Mouse (Mus musculus) thymus, adult 2 months (tissue): ENCODE measurements around the gene Hs1bp3. TPM values are rescaled to one million over a fixed set of nuclear protein-coding genes. Genes with fewer than 3 reads are reported as not detected.

Experiments
- DNase-seq: peaks from one replicate; pipeline ENCODE4 v3.0.0; 2021
- H3K27ac ChIP-seq: fragments of 200-500 bp; 2 replicates; pipeline ENCODE4 v1.5.1; 2012; ENCODE audit warnings: low read length, control low read depth; ENCODE audit not compliant: control insufficient read depth, insufficient read depth
- H3K27me3 ChIP-seq: fragments of 200-500 bp; 2 replicates; pipeline ENCODE4 v1.6.1; 2012; ENCODE audit warnings: mild to moderate bottlenecking, low read length, moderate library complexity, mixed read lengths; ENCODE audit not compliant: control insufficient read depth, insufficient read depth
- H3K36me3 ChIP-seq: fragments of 200-500 bp; 2 replicates; pipeline ENCODE4 v1.6.1; 2012; ENCODE audit warnings: mild to moderate bottlenecking, low read length, moderate library complexity; ENCODE audit not compliant: control insufficient read depth, insufficient read depth
- H3K4me1 ChIP-seq: fragments of 200-500 bp; replicated peaks from 2 replicates; pipeline ENCODE4 v1.6.1; 2012; ENCODE audit warnings: low read length; ENCODE audit not compliant: control insufficient read depth, insufficient read depth
- H3K4me3 ChIP-seq: fragments of 200-500 bp; 2 replicates; pipeline ENCODE4 v1.5.1; 2012; ENCODE audit warnings: mild to moderate bottlenecking, low read length, control low read depth, moderate library complexity; ENCODE audit not compliant: control insufficient read depth, insufficient read depth
- CTCF ChIP-seq: fragments of 200-500 bp; IDR thresholded peaks from 2 replicates; pipeline ENCODE4 v1.5.1; 2012; ENCODE audit warnings: mild to moderate bottlenecking, control low read depth, low read length, moderate library complexity, borderline replicate concordance; ENCODE audit not compliant: control insufficient read depth, poor library complexity, insufficient read depth; ENCODE audit errors: extremely low read depth
- POLR2A ChIP-seq: fragments of 200-500 bp; IDR thresholded peaks from 2 replicates; pipeline ENCODE4 v1.6.1; 2012; ENCODE audit warnings: mild to moderate bottlenecking, low read length, control low read depth, moderate library complexity; ENCODE audit not compliant: control insufficient read depth, poor library complexity, insufficient read depth; ENCODE audit errors: extremely low read depth
- WGBS: fragments of 180-500 bp; shearing (Covaris S2); methylation state at CpG from one replicate; pipeline ENCODE4 v1.1.7; 2018; 5-methylcytosine and 5-hydroxymethylcytosine counted together
- polyA plus RNA-seq: library from polyadenylated mRNA; depleted of rRNA; stranded (reverse); fragments of >200 nt; gene quantifications from 2 replicates; pipeline ENCODE4 v1.2.3, GENCODE M21; 2012

Hs1bp3 gene
- polyA plus RNA-seq, 1 experiment, result 14.3 TPM

- WGBS, result 82% methylated on average over 4 of the region's 4 CpGs
- no peak overlapping the region for H3K4me3 ChIP-seq
- peaks cover 5% of the 10 kb centered on the region; the same call in 1 of the 2 replicates for H3K4me1 ChIP-seq
- H3K36me3 ChIP-seq, result no peaks in the 10 kb centered on the region
- TF ChIP-seq CTCF, result no peak
- no peak for TF ChIP-seq POLR2A
- no peak for DNase-seq
- no peaks in the 10 kb centered on the region for H3K27me3 ChIP-seq
- no peak overlapping the region for H3K27ac ChIP-seq
Measured at GRCm38 (mm10) chr12:8312266-8312665, 966 bp upstream of the Hs1bp3 start.

DNA sequence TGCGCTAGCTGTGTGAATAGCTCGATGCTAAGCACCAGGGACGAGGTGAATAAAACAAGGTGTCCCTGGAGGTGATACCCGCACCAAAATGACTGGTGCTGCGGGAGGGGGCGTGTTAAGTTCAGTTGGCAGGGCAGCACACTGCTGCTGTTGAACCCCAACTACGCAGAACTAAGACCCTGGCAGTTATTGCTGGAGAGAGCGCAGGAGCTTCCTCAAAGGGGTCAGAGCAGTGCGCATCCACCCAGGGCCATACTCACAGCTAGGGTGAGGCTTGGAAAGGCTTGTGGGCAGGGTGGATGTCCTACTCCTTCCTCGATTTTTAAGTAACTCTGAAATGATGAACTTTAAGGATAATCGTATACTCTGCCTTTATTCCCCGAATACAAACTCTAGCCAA, 541 bp downstream of the Hs1bp3 start:
- TF ChIP-seq POLR2A (no peak), CTCF (no peak)
- 25% methylated on average over 12 of the region's 12 CpGs for WGBS
- Histone ChIP-seq H3K36me3 (no peaks in the 10 kb centered on the region), H3K4me3 (peak overlapping the region; percentile 83), H3K4me1 (peaks cover 5% of the 10 kb centered on the region; the same call in 1 of the 2 replicates), H3K27ac (no peak overlapping the region), H3K27me3 (no peaks in the 10 kb centered on the region)
- peak; percentile 18 for DNase-seq

- Histone ChIP-seq H3K4me1 (peaks cover 5% of the 10 kb centered on the region; the same call in 1 of the 2 replicates), H3K27ac (no peak overlapping the region), H3K4me3 (no peak overlapping the region), H3K36me3 (no peaks in the 10 kb centered on the region), H3K27me3 (no peaks in the 10 kb centered on the region)
- TF ChIP-seq CTCF (no peak), POLR2A (no peak)
- WGBS, result 96% methylated on average over 5 of the region's 5 CpGs
- peak; percentile 24 for DNase-seq
Measured at GRCm38 (mm10) chr12:8316541-8316940, 3.3 kb downstream of the Hs1bp3 start.

GRCm38 (mm10) chr12:8320084-8320713, 7.0 kb downstream of the Hs1bp3 start:
- no peaks in the 10 kb centered on the region for H3K4me1 ChIP-seq
- H3K27me3 ChIP-seq, result no peaks in the 10 kb centered on the region
- WGBS, result 54% methylated on average over 5 of the region's 5 CpGs
- peak; percentile 72 for DNase-seq
- no peak overlapping the region for H3K27ac ChIP-seq
- H3K4me3 ChIP-seq, result no peak overlapping the region
- H3K36me3 ChIP-seq, result no peaks in the 10 kb centered on the region
- TF ChIP-seq POLR2A, result no peak
- peak; percentile 89 for TF ChIP-seq CTCF

- Histone ChIP-seq H3K27me3 (no peaks in the 10 kb centered on the region), H3K4me1 (no peaks in the 10 kb centered on the region), H3K36me3 (no peaks in the 10 kb centered on the region), H3K27ac (no peak overlapping the region), H3K4me3 (no peak overlapping the region)
- no peak for DNase-seq
- 95% methylated on average over 10 of the region's 10 CpGs for WGBS
- TF ChIP-seq CTCF (no peak), POLR2A (no peak)
Measured at GRCm38 (mm10) chr12:8321506-8321905, 8.3 kb downstream of the Hs1bp3 start.

GRCm38 (mm10) chr12:8324086-8324485, 10.9 kb downstream of the Hs1bp3 start:
- Histone ChIP-seq H3K27me3 (no peaks in the 10 kb centered on the region), H3K4me3 (no peak overlapping the region), H3K36me3 (no peaks in the 10 kb centered on the region), H3K4me1 (no peaks in the 10 kb centered on the region), H3K27ac (no peak overlapping the region)
- WGBS, result 96% methylated on average over 10 of the region's 10 CpGs
- DNase-seq, result no peak
- TF ChIP-seq POLR2A (no peak), CTCF (no peak)

DNA sequence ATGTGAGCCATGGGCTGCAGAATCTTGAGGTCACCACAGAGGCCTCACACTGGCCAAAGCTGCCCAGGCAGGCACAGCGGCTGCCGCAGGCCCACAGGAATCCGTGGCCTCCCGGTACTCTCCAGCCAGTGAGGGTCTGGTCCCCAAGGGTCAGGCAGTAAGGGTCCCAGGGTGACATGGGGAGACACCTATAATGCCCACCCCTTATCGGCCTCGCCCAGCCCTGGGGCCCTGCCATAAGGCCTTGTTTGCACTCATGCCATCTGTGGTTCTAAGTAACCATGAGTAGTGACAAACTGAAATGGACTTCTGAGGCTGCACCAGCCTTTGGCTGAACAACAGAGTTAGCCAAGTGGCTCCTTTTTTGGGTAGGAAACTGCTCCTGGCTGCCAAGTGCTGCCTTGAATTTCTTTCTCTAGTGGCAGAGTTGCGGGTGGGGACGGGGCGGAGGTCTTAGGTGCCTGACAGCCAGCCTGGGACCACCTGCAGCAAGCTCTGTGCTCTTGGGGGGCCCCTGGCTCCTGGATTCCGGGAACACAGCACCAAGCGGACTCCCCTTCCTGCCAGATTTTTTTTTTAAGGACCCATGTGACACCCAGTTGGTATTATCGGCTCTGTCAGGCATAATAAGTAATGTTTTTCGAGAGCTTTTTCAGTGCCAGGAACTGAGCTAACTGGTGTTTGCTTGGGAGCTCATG, 12.2 kb downstream of the Hs1bp3 start:
- Histone ChIP-seq H3K4me1 (no peaks in the 10 kb centered on the region), H3K27me3 (no peaks in the 10 kb centered on the region), H3K36me3 (no peaks in the 10 kb centered on the region), H3K4me3 (no peak overlapping the region), H3K27ac (no peak overlapping the region)
- no peak for DNase-seq
- TF ChIP-seq POLR2A (no peak), CTCF (no peak)
- 96% methylated on average over 13 of the region's 13 CpGs for WGBS
